Mouse (Mus musculus) heart, embryonic 12.5 days (tissue): ENCODE measurements around the gene Sirt7. TPM values are rescaled to one million over a fixed set of nuclear protein-coding genes. Genes with fewer than 3 reads are reported as not detected.

Experiments
- ATAC-seq: fragments of 200-750 bp; cut with Nextera tagmentation; 2 replicates; pipeline ENCODE4 v1.8.0; 2017; ENCODE audit warnings: moderate TSS enrichment, moderate library complexity; ENCODE audit not compliant: insufficient number of reproducible peaks, low FRiP score
- H3K27ac ChIP-seq: fragments of 300-500 bp; sonication (generic); 2 replicates; pipeline ENCODE4 v1.5.1; 2016; ENCODE audit warnings: mild to moderate bottlenecking, moderate library complexity; ENCODE audit not compliant: poor library complexity, severe bottlenecking
- H3K27me3 ChIP-seq: fragments of 300-500 bp; sonication (generic); replicated peaks from 2 replicates; pipeline ENCODE4 v1.6.1; 2016; ENCODE audit warnings: mild to moderate bottlenecking, moderate library complexity
- H3K36me3 ChIP-seq: fragments of 300-500 bp; sonication (generic); 2 replicates; pipeline ENCODE4 v1.6.1; 2016; ENCODE audit warnings: mild to moderate bottlenecking, moderate library complexity
- H3K4me1 ChIP-seq: fragments of 300-500 bp; sonication (generic); replicated peaks from 2 replicates; pipeline ENCODE4 v1.6.1; 2016; ENCODE audit warnings: mild to moderate bottlenecking
- H3K4me2 ChIP-seq: fragments of 300-500 bp; sonication (generic); 2 replicates; pipeline ENCODE4 v1.6.1; 2016; ENCODE audit warnings: mild to moderate bottlenecking, moderate library complexity
- H3K4me3 ChIP-seq: fragments of 300-500 bp; sonication (generic); 2 replicates; pipeline ENCODE4 v1.5.1; 2016; ENCODE audit warnings: mild to moderate bottlenecking
- H3K9ac ChIP-seq: fragments of 300-500 bp; sonication (generic); 2 replicates; pipeline ENCODE4 v1.6.1; 2016; ENCODE audit warnings: mild to moderate bottlenecking, moderate library complexity
- H3K9me3 ChIP-seq: fragments of 300-500 bp; sonication (generic); replicated peaks from 2 replicates; pipeline ENCODE4 v1.6.1; 2016; ENCODE audit warnings: mild to moderate bottlenecking, moderate library complexity
- WGBS: fragments of 180-500 bp; shearing (Covaris S2); methylation state at CpG from one replicate; pipeline ENCODE4 v1.1.7; 2016; 5-methylcytosine and 5-hydroxymethylcytosine counted together
- polyA plus RNA-seq: library from polyadenylated mRNA; unstranded; fragments of >200 nt; fragmentation: Nextera tagmentation; extraction: Ambion mirVana; gene quantifications from 2 replicates; pipeline ENCODE4 v1.2.1, GENCODE M21; 2016

Gene Sirt7
- polyA plus RNA-seq, 1 experiment from 2014 or later: 20.4 TPM

GRCm38 (mm10) chr11:120581490-120582267 lies 43.4 kb downstream of the Sirt7 start, which contains the start of gene Arhgdia:
TSS of gene Arhgdia (minus strand) at chr11:120581624.
- H3K9me3 ChIP-seq: no peaks in the 10 kb centered on the region; the same call in 1 of the 2 replicates
- H3K36me3 ChIP-seq: peaks cover 66% of the 10 kb centered on the region
- peak within 1 kb of the TSS; percentile 98 for H3K9ac ChIP-seq
- H3K4me2 ChIP-seq: peak within 1 kb of the TSS; percentile 91
- ATAC-seq: peak; percentile 67
- peak within 1 kb of the TSS; percentile 92 for H3K4me3 ChIP-seq
- H3K27ac ChIP-seq: peak within 1 kb of the TSS; percentile 93
- no peaks in the 10 kb centered on the region for H3K27me3 ChIP-seq
- WGBS: 4% methylated on average over 73 of the region's 75 CpGs
- H3K4me1 ChIP-seq: peaks cover 30% of the 10 kb centered on the region

DNA sequence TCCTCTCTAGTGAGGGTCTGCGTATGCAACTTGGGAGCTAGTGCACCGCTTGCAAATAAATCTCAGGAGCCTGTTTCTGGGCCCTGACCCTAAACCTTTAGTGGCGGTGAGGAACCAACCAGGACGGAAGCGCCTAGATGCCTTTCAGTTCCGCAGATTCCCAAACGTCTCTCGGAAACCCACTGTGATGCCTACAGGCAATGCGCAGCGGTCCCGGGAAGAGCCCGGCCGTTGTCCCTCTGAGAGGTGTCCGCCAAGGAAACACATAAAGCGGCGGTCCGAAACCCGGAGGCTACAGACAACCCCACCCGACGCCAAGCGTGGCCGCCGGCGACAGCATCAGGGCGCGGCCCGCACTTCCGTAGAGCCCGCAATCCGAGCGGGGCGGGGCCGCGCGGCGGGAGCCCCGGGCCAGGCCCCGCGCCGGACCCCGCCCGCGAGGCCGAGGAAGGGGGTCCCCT lies 44.1 kb downstream of the Sirt7 start:
- Histone ChIP-seq H3K36me3 (peaks cover 59% of the 10 kb centered on the region), H3K9ac (peak overlapping the region; percentile 98)
- 0% methylated on average over 44 of the region's 44 CpGs for WGBS

GRCm38 (mm10) chr11:120580190-120580589 lies 44.9 kb downstream of the Sirt7 start:
- Histone ChIP-seq H3K4me3 (peak overlapping the region; percentile 92), H3K4me1 (peaks cover 30% of the 10 kb centered on the region), H3K27me3 (no peaks in the 10 kb centered on the region), H3K27ac (peak overlapping the region; percentile 93), H3K4me2 (peak overlapping the region; percentile 91), H3K36me3 (peaks cover 51% of the 10 kb centered on the region), H3K9me3 (no peaks in the 10 kb centered on the region; the same call in 1 of the 2 replicates), H3K9ac (peak overlapping the region; percentile 98)
- no peak for ATAC-seq
- WGBS: 55% methylated on average over 7 of the region's 7 CpGs

More for the DNA sequence above, 44.1 kb downstream of the Sirt7 start:
- no peaks in the 10 kb centered on the region; the same call in 1 of the 2 replicates for H3K9me3 ChIP-seq
- H3K4me3 ChIP-seq: peak overlapping the region; percentile 92
- H3K27me3 ChIP-seq: no peaks in the 10 kb centered on the region
- peak overlapping the region; percentile 91 for H3K4me2 ChIP-seq
- peaks cover 30% of the 10 kb centered on the region for H3K4me1 ChIP-seq
- peak; percentile 76 for ATAC-seq
- H3K27ac ChIP-seq: peak overlapping the region; percentile 93

DNA sequence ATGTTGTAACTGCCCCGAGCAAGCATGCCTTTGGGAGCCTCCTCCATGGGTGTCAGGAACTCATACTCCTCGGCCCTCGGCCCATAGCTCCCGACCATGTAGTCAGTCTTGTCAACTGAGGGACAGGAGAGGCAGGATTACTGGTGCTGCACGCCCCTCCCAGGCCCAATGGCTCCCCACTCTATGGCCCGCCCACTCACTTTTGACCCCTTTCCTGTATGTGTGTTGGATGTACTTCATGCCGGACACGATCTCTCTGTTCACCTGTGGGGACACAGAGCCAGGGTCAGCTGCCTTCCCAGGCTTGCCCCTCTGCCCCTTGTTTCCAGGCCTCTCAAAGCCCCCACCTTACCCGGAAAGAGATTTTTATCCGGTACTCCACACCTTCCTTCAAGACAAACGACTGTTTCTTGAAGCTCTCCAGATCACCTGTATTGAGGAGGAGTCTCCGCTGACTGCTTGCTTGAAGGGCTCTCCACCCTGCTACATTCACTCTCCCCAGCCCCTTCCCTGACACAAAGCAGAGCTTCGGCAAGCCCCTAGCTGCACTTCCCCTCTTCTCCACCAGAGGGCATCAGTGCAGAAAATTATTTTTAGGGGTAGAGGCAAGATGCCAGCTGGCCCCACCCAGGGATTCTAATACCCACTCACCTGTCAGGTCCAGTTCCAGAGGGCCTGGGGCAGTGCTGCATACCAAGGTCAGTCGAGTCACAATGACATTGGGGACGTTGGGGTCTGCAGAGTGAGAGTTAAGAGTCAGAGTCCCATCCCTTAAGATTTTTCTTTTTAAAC lies 45.5 kb downstream of the Sirt7 start:
- Histone ChIP-seq H3K9ac (peak overlapping the region; percentile 98), H3K4me1 (peaks cover 33% of the 10 kb centered on the region), H3K27me3 (no peaks in the 10 kb centered on the region), H3K4me2 (peak overlapping the region; percentile 91), H3K4me3 (peak overlapping the region; percentile 92), H3K9me3 (no peaks in the 10 kb centered on the region; the same call in 1 of the 2 replicates), H3K27ac (peak overlapping the region; percentile 93; the same call in 1 of the 2 replicates), H3K36me3 (peaks cover 47% of the 10 kb centered on the region)
- 49% methylated on average over 15 of the region's 15 CpGs for WGBS
- no peak for ATAC-seq

DNA sequence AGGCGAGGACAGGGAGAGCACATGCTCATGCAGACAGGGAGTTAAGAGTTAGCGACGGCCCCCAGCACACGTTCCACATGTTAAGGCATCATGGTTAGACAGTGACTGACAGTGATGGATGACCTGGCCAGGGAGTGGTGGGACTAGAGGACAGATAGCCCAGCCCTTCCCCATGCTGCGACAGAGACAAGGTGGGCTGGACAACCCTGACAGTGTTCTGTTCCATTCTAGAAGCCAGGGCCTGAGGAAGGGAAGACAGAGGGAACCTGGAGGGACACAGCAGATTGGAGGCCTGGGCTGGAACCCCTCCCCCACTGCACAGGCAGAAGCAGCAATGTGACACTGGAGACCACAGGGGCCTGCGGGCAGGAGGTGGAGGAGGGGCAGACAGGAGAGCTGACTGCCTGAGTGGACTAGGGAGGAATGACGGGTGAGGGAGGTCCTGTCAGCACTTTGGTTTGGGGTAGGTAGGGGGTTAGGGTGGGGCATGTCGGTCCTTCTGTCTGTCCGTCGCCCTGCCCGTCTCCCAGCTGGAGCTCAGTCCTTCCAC lies 46.3 kb downstream of the Sirt7 start:
- WGBS: 60% methylated on average over 11 of the region's 11 CpGs
- H3K27ac ChIP-seq: no peak overlapping the region
- H3K9me3 ChIP-seq: no peaks in the 10 kb centered on the region
- no peak for ATAC-seq
- no peak overlapping the region for H3K4me2 ChIP-seq
- no peak overlapping the region for H3K4me3 ChIP-seq
- H3K9ac ChIP-seq: peak overlapping the region; percentile 98; the same call in 1 of the 2 replicates
- H3K27me3 ChIP-seq: no peaks in the 10 kb centered on the region
- peaks cover 39% of the 10 kb centered on the region for H3K36me3 ChIP-seq
- peaks cover 37% of the 10 kb centered on the region for H3K4me1 ChIP-seq

DNA sequence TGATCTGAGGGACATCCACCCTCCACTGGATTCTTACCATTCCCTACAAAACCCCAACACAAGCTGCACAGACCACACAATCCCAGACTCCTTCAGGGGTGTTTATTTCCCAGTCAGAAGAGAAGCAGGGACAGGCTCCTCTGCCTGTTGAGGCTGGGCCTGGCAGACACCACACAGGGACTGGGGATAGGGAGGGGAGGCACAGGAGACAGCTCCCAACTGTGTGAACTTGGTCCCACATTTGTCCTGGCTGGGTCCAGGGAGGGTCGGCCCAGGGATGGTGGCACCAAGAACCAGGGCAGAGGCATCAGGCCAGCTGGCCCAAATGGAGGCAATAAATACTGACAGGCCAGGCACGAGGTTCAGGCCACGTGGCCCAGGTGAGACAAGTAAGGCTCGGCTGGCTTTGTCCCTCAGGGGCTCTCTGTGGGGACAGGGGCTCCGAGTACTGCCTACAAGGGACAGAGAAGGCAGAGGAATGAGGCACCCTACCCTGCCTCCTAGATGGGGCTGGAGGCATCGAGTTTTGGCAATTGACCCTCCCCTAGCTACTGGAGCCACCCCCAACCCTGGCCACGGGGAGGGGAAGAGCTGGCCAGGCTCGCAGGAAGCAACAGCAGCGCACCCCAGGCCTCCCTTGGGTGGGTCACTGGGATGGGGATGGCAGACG lies 46.9 kb downstream of the Sirt7 start:
- Histone ChIP-seq H3K4me2 (no peak overlapping the region), H3K27me3 (no peaks in the 10 kb centered on the region), H3K4me3 (no peak overlapping the region), H3K36me3 (peaks cover 35% of the 10 kb centered on the region), H3K9me3 (no peaks in the 10 kb centered on the region), H3K27ac (no peak overlapping the region), H3K9ac (0 out of 2 replicates have a peak overlapping the region, but pooled peaks have one; percentile 98), H3K4me1 (peaks cover 37% of the 10 kb centered on the region)
- ATAC-seq: no peak
- 75% methylated on average over 10 of the region's 10 CpGs for WGBS

DNA sequence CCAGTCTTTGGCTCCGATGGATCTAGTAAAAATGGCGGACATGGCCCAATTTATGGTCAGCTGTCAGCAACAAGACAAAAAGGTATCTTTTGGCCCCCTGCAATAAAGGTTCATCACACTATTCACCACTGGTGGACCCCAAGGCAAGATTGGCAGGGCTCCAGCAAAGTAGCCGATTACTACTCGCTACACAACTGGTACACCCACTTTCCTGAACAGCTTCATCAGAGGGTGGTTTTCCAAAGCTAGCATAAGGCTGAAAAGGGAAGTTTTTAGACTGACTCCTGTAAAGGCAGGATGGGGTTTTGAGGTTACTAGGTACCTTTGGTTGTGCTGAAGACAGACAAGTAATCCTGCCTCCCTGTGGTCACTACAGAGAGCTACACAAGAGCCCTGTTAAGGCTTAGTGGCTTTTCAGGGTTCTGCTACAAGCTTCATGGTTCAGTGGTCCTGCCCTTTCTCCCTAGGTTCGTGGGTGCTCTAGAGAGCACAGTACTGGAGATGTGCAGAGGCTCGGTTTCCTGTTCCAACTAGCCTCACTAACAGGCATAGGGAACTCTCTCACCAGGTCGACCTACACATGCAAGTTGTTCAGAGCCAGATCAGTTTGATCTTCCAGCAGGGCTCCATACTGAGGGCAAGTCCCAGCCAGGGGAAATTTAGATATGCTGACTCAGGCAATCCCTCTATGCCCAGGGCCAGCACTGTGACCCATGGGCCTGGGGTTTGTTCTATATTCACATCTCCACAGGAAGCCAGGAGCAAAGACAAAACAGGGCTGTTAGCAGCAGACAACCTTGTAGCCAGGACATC lies 47.6 kb downstream of the Sirt7 start:
- H3K4me2 ChIP-seq: no peak overlapping the region
- H3K9ac ChIP-seq: no peak overlapping the region
- ATAC-seq: no peak
- H3K9me3 ChIP-seq: no peaks in the 10 kb centered on the region
- H3K27ac ChIP-seq: no peak overlapping the region
- H3K27me3 ChIP-seq: no peaks in the 10 kb centered on the region
- WGBS: 85% methylated on average over 7 of the region's 7 CpGs
- no peak overlapping the region for H3K4me3 ChIP-seq
- peaks cover 35% of the 10 kb centered on the region for H3K36me3 ChIP-seq
- peaks cover 37% of the 10 kb centered on the region for H3K4me1 ChIP-seq

GRCm38 (mm10) chr11:120576365-120576981 lies 48.6 kb downstream of the Sirt7 start:
- WGBS: 80% methylated on average over 3 of the region's 3 CpGs

DNA sequence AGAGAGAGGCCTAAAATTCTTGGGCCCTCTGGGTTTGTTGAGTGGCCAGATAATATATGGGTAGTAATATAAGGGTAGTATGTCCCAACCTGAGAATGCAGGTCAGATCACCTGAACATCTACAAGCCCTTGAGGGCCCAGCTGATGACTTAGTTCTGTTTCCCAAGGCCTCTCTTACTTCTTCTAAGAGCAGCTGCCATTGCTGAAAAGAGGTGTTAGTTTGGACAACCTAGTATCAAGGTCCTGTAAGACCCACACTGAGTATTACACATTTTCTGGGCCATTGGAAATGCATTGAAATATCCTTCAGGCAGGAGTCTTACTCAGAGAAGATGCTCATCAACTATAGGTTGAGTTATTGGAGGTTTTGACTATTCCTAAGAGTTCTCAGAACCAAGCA lies 49.1 kb downstream of the Sirt7 start:
- no peak overlapping the region for H3K4me3 ChIP-seq
- no peak overlapping the region for H3K4me2 ChIP-seq
- H3K27me3 ChIP-seq: no peaks in the 10 kb centered on the region
- no peaks in the 10 kb centered on the region for H3K9me3 ChIP-seq
- no peak overlapping the region for H3K9ac ChIP-seq
- no peak for ATAC-seq
- H3K4me1 ChIP-seq: peaks cover 42% of the 10 kb centered on the region
- H3K36me3 ChIP-seq: peaks cover 41% of the 10 kb centered on the region
- H3K27ac ChIP-seq: no peak overlapping the region

More at GRCm38 (mm10) chr11:120576365-120576981, 48.6 kb downstream of the Sirt7 start:
- no peak overlapping the region for H3K27ac ChIP-seq
- H3K27me3 ChIP-seq: no peaks in the 10 kb centered on the region
- H3K36me3 ChIP-seq: peaks cover 35% of the 10 kb centered on the region
- no peak overlapping the region for H3K9ac ChIP-seq
- no peaks in the 10 kb centered on the region for H3K9me3 ChIP-seq
- no peak for ATAC-seq
- no peak overlapping the region for H3K4me2 ChIP-seq
- no peak overlapping the region for H3K4me3 ChIP-seq
- H3K4me1 ChIP-seq: peaks cover 37% of the 10 kb centered on the region

DNA sequence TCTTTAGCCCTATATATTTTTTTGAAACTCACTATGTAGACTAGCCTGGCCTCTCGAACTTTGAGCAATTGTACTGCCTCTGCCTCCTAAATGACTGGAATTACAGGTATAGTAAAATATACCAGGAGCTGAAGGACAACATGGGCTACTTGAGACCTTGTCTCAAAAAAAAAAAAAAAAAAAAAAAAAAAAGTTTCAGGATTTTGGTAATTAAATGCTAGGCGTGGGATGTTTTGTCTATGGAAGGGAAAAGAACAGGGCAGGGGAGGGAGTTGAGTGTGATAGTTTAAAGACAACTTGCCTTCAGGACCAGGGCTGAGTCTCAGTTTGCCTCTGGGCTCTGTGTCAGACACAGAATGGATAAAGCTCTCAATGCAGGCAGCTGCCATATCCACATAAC lies 50.0 kb downstream of the Sirt7 start:
- H3K27me3 ChIP-seq: no peaks in the 10 kb centered on the region
- no peak overlapping the region for H3K27ac ChIP-seq
- peaks cover 37% of the 10 kb centered on the region for H3K4me1 ChIP-seq
- H3K9me3 ChIP-seq: no peaks in the 10 kb centered on the region
- H3K4me3 ChIP-seq: no peak overlapping the region
- no peak overlapping the region for H3K9ac ChIP-seq
- no peak for ATAC-seq
- WGBS: 78% methylated on average over 2 of the region's 2 CpGs
- H3K36me3 ChIP-seq: peaks cover 49% of the 10 kb centered on the region
- H3K4me2 ChIP-seq: no peak overlapping the region
